Mouse (Mus musculus): ENCODE measurements at regions not wholly inside any gene's neighbourhood (a gene's known extent, or its start where the extent isn't known, plus 50 kb on each side); places are given as distances from the start of the nearest gene placed in this dataset.

- in situ Hi-C loops (cut with MboI; ENCODE audit: unreplicated experiment in 2 of 2): loop anchor here in 1 of 2 experiments (25.0 kb wide), 1 partner anchor 1209 kb away; no protein-coding TSS in a partner anchor
These were observed 318.2 kb downstream of the Med13l start for GRCm38 (mm10) chr5:118878722-118879121.

GRCm38 (mm10) chr5:118879808-118880478 is 319.5 kb downstream of the Med13l start:
- in situ Hi-C loops (cut with MboI; ENCODE audit: unreplicated experiment in 2 of 2): loop anchor here in 1 of 2 experiments (25.0 kb wide), 1 partner anchor 1207 kb away; no protein-coding TSS in a partner anchor

- in situ Hi-C loops (cut with MboI; ENCODE audit: unreplicated experiment in 2 of 2): loop anchor here in 1 of 2 experiments (25.0 kb wide), 1 partner anchor 1207 kb away; no protein-coding TSS in a partner anchor
These were observed 320.1 kb downstream of the Med13l start for GRCm38 (mm10) chr5:118880546-118880945.

GRCm38 (mm10) chr5:118881886-118882285 is 321.4 kb downstream of the Med13l start:
- in situ Hi-C loops (cut with MboI; ENCODE audit: unreplicated experiment in 2 of 2): loop anchor here in 1 of 2 experiments (25.0 kb wide), 1 partner anchor 1205 kb away; no protein-coding TSS in a partner anchor

DNA sequence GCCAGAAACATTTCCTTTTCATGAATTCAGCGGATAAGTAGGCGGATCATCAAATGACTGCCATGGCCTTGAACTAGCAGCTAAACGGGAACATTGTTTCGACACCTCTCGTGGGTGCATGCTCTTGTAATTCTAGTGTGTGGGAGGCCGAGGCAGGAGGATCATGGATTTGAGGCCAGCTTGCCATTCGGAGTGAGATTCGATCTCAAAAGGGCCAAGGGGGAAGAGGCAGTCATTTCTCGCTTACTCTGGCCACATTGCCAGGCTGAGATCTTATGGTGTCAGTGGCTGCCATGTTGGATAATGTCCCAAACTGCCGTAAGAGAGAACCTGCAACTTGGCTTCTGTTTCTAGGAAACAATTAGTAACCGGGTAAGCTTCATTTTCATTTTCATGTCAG is 327.7 kb downstream of the Med13l start:
- in situ Hi-C loops (cut with MboI; ENCODE audit: unreplicated experiment in 2 of 2): loop anchor here in 1 of 2 experiments (25.0 kb wide), 1 partner anchor 1199 kb away; no protein-coding TSS in a partner anchor

DNA sequence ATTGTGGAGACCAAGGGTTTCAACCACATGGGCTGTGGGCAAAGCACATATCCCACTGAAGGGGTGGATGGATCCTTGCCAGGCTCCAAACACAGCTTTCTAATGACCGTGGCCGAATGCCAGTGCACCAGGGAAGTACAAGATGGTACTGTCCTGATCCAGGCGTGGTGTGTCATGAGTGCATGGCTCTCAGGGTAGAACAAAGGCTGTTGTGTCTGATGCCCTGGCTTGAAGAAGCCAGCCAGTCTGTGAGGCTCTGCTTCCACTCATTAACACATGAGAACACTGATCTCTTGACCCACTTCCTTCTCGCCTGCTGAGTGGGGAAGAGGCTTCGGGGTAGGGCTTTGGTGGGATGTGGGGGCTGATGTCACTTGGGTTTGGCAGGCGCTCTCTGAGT is 330.7 kb downstream of the Med13l start:
- in situ Hi-C loops (cut with MboI; ENCODE audit: unreplicated experiment in 2 of 2): loop anchor here in 1 of 2 experiments (25.0 kb wide), 1 partner anchor 1196 kb away; no protein-coding TSS in a partner anchor

GRCm38 (mm10) chr5:118908224-118908623 is 347.7 kb downstream of the Med13l start:
- in situ Hi-C loops (cut with MboI; ENCODE audit: unreplicated experiment in 2 of 2): no loop called here

DNA sequence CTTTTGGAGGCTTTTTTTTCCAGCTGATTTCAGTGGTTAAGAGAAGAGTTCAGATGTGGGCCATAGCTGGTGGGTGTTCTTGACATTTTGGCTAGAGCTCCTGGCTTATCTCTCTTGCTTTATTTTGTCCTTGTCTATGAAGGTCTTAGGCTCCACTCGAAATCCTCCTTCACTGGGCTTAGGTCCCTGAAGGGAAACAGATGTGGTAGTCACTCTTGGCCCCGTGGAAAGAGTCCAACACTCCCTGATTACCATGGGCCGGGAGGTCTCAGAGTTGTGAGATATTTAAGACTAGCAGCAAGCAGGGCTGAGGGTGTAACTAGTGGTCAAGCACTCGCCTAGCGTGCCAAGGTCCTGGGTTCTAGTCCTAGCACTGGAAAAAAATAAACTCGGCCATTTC is 349.3 kb downstream of the Med13l start:
- in situ Hi-C loops (cut with MboI; ENCODE audit: unreplicated experiment in 2 of 2): no loop called here

- in situ Hi-C loops (cut with MboI; ENCODE audit: unreplicated experiment in 2 of 2): no loop called here
These were observed 353.8 kb downstream of the Med13l start for GRCm38 (mm10) chr5:118914191-118914750.

GRCm38 (mm10) chr5:118923357-118923756 is 362.9 kb downstream of the Med13l start:
- in situ Hi-C loops (cut with MboI; ENCODE audit: unreplicated experiment in 2 of 2): no loop called here

- in situ Hi-C loops (cut with MboI; ENCODE audit: unreplicated experiment in 2 of 2): no loop called here
These were observed 368.6 kb downstream of the Med13l start for GRCm38 (mm10) chr5:118929037-118929436.

DNA sequence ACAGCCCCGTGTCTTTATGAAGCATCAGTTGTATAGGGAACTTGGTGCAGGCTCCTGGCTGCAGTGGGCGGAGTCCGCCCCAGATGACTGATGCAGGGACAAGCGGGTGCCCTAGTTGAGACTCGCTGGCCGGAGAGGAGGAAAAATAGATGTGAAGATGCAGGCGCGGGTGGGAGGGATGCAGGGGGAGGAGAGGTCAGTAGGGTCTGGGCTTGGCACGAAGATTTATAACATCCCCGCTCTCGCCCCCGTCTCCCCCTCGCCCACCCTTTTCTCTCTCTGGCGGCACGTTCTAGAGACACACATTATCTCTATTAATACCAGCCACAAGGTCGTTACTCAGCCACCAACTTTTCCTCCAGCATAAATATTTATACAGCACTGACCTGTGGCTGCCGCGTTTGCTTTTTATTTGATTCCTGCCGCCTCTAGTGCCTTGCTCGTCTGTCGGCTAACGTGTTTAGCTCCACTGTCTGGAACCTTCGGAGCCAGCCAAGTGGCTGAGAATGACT is 369.6 kb downstream of the Med13l start:
- in situ Hi-C loops (cut with MboI; ENCODE audit: unreplicated experiment in 2 of 2): no loop called here

DNA sequence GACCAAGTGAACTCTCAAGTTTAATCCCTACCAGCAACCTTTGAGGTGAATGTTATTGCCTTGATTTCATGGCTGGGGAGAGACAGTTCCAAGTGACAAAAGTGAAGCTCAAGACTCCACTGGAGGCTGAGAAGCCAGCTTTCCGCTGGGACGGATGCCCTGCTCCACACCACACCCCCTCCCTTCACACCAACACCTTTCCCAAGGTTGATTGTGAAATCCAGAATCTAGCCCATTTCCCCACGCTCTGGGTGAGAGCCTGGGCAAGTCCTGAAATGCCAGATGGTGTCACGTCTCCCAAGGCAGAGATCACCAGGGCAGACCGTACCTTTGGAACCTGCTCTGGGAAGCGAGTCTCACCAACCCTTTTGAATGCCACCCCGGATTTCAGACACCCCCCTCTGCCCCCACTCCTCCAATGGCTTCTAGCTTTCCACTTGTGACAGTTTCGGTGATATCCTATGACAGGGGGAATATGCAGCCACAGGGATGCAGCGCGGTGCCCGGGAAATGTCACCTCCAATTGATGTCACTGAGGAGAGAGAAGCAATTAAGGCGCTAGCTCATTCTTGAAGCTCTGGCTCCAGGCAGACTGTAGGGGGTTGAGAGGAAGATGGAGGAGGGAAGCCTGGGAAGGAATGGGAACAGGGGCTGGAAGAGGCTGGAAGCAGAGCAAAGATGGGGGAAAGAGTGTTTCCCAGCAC is 379.0 kb downstream of the Med13l start:
- in situ Hi-C loops (cut with MboI; ENCODE audit: unreplicated experiment in 2 of 2): no loop called here

DNA sequence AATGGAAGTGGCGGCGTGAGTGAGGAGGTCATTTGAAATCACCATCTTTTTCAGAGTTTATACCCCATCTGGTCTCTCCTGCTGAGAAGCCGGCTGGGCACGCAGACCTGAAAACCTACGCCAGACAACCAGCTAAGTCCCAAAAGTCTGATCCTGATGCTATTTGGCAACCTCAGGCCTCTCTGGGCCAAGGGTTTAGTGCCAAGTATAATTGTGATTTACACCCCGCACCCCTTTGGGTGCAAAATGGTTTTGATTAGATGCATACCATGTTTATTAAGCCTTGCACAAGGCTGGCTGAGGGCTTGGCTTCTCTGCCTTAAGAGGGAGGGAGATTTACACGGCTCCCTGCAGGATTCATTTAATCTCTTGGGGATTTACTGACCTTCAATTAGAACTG is 383.8 kb downstream of the Med13l start:
- in situ Hi-C loops (cut with MboI; ENCODE audit: unreplicated experiment in 2 of 2): no loop called here

GRCm38 (mm10) chr5:118946090-118946489 is 385.6 kb downstream of the Med13l start:
- in situ Hi-C loops (cut with MboI; ENCODE audit: unreplicated experiment in 2 of 2): no loop called here

- in situ Hi-C loops (cut with MboI; ENCODE audit: unreplicated experiment in 2 of 2): no loop called here
These were observed 386.5 kb downstream of the Med13l start for GRCm38 (mm10) chr5:118946994-118947393.

DNA sequence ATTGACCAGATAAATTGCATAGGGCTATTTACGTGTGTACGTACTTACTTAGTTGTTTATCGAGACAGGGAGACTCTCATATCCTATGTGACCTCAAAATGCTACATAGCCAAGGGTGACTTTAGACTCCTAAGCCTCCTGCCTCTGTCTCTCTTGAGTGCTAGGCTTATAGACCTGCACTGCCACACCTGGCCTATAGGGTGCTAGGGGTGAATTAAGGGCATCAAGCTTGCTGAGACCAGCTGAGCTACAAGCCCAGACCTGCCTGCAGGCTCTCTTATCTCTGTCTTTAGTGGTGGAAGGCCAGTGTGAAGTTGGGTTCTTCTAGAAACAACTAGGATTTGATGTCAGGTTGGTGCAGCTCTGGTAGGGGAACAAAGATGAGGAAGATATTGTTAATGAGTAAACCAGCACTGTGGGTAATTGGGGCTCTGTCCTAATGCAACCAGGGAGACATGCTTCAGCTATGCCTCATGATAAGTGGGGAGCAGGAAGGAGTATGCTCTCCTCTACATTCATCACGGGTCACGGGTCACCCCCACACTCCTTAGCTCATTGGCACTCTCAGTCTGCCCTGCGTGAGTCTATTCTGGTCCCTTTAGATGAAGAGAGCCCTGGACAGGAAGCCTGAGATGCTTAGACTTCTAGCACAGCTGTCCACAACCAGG is 387.8 kb downstream of the Med13l start:
- in situ Hi-C loops (cut with MboI; ENCODE audit: unreplicated experiment in 2 of 2): no loop called here

GRCm38 (mm10) chr5:118951067-118951466 is 390.6 kb downstream of the Med13l start:
- in situ Hi-C loops (cut with MboI; ENCODE audit: unreplicated experiment in 2 of 2): no loop called here

DNA sequence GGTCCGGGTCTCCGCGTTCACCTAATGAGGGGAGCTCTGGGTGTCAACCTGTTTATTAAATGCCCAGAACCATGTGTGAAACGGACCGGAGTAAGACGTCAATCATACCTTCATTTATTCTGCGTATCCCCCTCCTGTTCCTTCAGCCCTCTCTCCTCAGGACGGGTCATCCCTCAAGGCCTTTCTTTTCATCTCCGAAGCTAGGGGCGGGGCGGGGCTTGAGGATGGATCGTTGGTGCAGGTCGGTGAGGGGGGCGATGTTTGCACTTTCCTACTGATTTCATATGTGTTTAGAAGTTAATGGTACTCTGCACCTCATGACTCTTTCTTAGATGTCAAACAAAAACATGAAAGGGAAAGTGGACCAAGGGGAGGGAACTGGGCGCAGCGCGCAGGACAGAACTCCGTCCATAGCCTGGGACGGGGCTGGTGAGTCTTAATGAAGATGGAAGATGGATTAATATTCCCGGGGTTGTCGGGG is 400.1 kb downstream of the Med13l start:
- in situ Hi-C loops (cut with MboI; ENCODE audit: unreplicated experiment in 2 of 2): no loop called here

DNA sequence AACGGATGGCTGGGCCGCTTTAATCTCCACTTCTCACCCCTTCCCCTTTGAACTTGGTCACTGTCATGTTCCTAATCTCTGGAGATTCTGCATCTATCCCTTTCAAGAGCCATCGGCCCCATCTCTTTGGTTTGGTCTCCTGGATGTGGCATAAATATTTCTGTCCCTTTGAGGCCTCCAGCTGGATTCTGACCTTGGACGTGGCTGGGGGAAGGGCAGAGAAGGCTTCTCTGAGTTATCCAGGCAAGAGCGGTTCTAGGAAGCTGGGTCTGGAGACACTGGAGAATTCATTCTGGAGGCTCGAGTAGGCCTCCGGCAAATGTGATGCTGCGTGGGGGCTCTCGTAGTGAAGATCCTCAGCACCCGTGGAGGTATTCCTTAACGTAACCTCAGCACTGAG is 400.6 kb downstream of the Med13l start:
- in situ Hi-C loops (cut with MboI; ENCODE audit: unreplicated experiment in 2 of 2): no loop called here
